Mouse (Mus musculus): ENCODE measurements around the gene Gm5089.
"Not testable (repeated sequence)": the region's sequence is repeated elsewhere in the genome, so short reads cannot be mapped to it uniquely, and the experiment has no call there.

Gene Gm5089

GRCm38 (mm10) chr14:122477261-122477671 is 26.4 kb upstream of the Gm5089 start:
- no peak for DNase-seq

GRCm38 (mm10) chr14:122476822-122477215 is 25.9 kb upstream of the Gm5089 start:
- no peak for DNase-seq

DNA sequence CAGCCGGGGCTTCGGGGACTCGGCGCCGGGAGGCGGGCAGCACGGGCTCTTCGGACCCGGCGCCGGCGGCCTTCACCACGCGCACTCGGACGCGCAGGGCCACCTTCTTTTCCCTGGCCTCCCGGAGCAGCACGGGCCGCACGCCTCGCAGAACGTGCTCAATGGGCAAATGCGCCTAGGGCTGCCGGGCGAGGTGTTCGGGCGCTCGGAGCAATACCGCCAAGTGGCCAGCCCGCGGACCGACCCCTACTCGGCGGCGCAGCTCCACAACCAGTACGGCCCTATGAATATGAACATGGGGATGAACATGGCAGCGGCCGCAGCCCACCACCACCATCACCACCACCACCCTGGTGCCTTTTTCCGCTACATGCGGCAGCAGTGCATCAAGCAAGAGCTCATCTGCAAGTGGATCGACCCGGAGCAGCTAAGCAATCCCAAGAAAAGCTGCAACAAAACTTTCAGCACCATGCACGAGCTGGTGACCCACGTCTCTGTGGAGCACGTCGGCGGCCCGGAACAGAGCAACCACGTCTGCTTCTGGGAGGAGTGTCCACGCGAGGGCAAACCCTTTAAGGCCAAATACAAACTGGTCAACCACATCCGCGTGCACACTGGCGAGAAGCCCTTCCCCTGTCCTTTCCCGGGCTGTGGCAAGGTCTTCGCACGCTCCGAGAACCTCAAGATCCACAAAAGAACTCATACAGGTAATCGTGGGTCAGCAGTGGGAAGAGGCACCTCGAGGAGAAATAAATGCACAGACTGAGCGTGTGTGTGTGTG is 25.3 kb upstream of the Gm5089 start:
- no peak for DNase-seq

- no peak for DNase-seq
Observed at GRCm38 (mm10) chr14:122475557-122476040, 24.7 kb upstream of the Gm5089 start.

DNA sequence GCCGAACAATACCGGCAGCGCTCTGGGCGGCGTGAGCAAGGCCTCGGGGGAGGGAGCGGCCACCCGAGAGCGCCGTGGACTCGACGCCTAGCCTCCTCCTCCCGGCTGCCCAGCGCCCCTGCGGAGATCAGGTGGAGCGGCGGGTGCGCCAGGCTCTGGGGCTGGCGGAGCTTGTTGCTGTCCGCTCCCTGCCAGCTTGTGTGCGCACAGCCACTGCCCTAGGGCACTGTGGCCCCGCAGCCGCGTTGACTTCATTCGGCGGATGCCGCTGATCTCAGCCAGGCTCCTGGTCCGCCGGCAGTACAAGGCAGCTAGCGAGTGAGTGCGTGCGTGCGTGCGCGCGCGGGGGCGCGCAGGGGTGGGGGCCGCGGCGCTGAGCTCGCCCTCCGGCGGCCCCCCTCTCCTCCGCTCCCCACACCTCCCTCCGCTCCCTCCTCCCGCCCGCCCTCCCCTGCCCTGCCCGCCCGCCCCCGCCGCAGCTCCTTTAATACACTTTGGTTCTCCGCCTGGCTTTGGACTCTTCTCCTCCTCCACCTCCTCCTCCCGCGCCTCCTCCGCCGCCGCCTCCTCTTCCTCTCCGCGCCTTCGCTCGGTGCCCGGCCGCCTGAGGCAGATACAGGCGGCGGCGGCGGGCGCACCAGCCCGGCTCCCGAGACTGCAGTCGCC is 24.1 kb upstream of the Gm5089 start, which contains the start of gene Zic2:
Gene Zic2, plus strand, starts transcription at position 545 of the 666 bp plus-strand sequence.
- no peak for DNase-seq

DNA sequence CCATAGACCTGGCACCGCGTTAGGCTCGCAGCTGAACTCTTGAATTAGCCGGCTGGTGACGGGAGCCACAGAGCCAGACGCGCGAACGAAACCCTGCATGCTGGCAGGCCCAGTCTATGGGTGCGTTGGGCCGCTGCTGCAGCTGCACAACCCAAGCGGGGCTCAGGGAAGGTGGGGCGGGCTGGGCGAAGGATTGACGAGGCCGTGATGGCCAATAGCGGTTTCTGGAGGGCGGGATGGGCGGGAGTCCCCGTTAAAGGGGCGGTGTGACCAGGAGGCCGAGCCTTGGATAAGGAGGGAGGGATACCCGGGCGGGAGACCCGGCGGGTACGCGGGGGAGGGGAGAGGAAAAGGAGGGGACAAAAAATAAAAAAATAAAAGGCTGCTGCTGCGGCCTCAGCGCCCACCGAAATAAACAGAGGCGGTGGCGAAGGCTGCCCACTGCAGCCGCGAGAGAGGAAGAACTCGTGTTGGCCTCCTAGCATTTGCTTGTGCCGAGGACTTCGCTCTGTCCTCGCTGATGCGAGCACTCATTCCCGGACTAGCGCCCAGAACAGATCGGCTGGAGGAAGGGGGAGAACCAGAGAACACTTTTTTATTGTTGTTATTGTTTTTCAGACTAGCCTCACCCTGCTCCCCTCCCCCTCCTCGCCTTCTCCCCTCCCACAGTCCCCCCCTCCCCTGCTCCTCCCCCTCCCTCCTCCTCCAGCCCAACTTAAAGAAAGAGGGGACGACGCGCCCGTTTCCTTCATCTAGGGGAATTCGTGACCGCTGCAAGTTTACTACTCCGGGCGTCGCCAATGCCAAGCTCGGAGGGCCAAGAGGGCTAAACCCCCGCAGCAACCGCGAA is 23.4 kb upstream of the Gm5089 start:
- no peak for DNase-seq

DNA sequence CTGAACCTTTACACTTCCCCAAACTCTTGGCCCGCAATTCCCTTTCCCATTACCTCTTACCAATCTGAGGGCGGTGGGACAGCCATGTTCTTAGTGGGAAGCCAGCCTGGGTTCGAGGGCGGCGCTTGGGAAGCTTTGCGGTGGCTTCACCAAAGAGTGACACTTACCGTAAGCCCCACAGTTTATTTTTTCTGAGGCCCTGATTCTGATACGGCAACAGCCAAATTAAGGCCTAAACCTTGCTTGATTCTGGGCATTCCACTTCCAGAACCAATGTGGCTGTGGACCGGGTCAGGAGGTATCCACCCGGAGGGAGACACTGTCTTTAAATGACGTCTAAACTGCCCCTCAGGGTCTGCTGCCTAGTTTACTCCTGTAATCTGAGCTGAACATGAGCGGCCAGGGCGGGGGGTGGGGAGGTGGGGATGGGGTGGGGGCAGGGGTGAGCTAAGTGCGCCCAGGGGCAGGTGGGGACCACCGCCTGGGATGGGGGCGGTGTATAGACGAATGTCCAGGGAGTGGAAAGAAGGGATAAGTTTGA is 22.4 kb upstream of the Gm5089 start:
- no peak for DNase-seq

DNA sequence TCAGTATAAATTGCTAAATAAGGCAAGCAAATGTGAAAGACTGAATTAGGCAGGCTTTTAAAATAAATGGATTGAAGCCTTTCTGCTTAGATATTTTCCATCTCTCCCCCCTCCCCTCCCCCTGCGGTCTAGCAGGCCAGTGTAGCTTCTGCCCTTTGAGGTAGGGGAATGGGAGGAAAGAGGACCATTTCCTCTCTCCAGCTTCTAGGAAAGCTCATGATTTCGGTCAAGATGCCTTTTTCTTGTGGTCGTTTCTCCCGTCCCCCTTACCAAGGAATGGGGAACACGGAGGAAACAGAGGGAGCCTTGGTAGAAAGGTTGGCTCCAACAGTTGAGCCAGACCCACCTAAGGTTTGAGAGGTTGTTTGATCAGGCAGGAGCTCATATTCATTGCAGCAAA is 21.7 kb upstream of the Gm5089 start:
- DNase-seq, result no peak

DNA sequence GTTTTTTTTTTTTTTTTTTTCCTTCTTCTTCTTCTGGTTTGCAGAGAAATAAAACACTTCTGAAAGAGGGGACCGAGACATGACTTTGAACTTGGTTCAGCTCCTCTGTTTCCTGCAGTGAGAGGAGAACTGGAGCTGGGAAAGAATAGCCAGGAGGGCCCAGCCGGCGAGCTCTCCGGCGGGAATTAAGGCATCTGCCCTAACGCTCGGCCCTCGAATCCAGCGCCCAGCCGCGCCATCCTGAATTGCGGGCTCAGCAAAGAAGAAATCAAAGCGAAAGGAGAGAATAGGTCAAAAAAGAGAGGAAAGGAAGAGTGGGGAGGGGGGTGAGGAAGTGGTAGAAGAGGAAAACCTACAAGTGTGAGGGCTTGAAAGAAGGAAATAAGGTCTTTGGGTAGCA is 21.2 kb upstream of the Gm5089 start:
- DNase-seq, result no peak

GRCm38 (mm10) chr14:122471449-122472085 is 20.7 kb upstream of the Gm5089 start:
- DNase-seq, result no peak

GRCm38 (mm10) chr14:122468971-122469755 is 18.2 kb upstream of the Gm5089 start:
- no peak for DNase-seq

DNA sequence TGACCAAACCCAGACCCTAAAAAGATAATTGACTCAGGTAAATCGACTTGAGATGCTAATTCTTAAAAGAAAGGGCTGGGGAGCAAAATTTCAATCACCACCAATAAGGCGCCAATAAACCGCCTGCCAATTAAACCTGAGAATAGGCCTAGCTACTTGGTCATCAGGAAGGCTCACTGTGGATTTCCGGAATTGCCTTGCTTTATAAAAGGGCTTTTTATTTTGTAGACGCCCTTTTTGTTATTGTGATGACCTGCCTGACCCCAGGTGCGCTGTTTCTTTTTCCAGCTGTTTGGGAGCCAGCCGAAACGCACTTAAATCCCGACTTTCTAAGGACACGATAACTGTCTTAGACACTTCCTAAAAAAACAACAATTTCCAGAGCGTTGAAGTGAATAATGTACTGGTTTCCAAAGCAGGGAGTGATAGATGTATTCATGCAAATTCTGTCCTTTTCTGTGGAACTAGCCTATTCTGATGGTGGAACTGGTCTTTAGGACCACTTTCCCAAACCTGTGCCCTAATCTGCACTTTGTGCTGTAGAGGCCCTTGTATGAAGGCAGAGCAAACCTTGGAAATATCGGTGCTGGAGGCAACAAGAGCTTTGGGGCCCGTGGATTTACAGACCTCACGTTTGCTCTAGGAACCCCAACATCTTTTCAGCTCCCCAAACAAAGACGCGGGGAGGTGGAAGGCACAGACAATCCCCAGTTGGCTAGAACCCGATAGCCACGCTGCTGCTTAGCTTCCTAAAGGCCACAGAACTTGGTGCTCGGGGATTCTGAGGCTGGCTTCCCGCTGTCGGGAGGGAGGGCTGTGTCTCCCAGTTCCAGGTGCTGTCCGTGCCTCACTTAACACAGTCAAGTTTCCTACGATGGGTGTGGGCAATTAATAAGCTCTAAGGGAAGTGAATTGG is 17.3 kb upstream of the Gm5089 start:
- DNase-seq, result no peak

GRCm38 (mm10) chr14:122466756-122467362 is 15.9 kb upstream of the Gm5089 start:
- DNase-seq, result no peak

DNA sequence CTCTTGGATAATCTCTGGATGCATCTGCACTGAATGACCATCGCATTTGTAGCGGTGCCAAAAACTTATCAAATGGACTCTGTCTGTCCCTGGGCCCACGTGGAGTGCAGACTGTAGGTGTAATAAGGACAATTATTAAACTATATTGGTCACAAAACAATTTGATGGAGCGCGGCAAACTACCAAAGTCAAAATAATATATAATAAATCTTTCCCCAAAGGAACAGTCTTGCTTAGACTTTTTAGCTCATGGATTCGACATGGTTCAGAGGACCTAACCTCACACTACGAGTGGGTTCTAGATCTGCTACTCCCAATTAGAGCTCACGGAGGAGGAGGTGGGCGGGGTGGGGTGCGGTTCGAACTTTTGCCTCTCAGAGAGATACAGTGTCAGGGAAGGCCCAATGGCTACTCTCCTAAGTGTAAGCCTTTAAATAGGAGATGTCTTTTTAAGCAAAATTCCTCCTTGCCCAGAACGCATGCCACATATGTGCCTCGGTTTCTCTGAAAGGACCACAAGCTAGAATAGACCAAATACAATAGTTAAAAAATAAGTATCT is 15.1 kb upstream of the Gm5089 start:
- no peak for DNase-seq

DNA sequence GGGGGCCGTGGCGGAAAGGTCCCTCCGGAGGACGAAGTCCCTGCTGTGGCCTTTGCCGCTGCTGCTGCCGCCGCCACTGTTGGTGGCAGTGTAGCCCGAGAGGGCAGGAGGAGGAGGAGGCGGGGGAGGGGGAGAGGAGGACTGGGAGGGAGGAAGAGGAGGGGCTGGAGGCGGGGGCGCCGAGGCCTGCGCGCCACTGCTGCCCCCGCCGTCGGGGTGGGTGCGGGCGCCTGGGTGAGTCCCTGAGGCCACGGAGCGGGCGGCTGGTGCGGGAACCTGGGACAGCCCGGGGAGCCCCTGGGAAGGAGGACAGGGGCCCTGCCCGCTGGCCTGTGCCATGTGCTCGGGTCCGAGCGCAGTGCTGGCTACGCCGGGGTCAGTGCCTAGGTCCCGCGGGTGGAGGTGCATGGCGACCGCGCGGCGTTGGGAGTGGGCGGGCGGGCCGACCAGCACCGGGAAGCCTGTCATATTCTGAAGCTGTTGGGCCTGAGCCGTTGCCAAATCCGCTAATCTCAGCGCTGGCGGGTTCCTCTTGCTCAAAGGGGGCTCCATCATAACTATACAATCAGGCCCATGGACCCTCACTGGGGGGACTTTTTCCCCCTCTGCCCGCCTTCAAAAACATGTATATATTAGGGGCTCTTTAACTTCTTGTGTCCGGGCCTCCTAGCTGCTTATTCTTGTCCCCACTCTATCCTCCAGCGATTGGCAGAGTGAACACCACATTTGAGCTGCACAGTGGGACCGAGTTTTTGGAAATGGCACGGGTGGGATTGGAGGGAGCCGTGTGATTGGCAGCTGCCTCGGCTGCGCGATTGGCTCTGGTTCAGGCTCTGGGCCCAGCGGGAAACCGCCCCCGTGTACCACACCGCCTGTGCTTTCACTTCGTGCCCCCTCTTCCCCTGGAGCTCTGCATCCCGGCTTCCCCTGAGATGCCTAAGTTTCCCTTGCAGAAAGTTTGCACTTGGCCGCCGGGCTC is 14.1 kb upstream of the Gm5089 start, which contains the start of gene Zic5:
Gene Zic5, minus strand, starts transcription at position 915 of the 979 bp plus-strand sequence.
- DNase-seq, result no peak

- DNase-seq, result no peak
Observed at GRCm38 (mm10) chr14:122464351-122464762, 13.4 kb upstream of the Gm5089 start.

GRCm38 (mm10) chr14:122463734-122464341 is 12.9 kb upstream of the Gm5089 start:
- not testable (repeated sequence) for DNase-seq
